Mouse (Mus musculus) midbrain, embryonic 10.5 days (tissue): ENCODE measurements around the gene Ccdc180. TPM values are rescaled to one million over a fixed set of nuclear protein-coding genes. Genes with fewer than 3 reads are reported as not detected.
A peak's percentile ranks its signal among the peaks of the same experiment; 100 is the strongest.

Experiments used
- DNase-seq: peaks from one replicate; pipeline ENCODE4 v3.0.0-alpha.2; 2017; ENCODE audit warnings: low spot score
- H3K27ac ChIP-seq: fragments of 300-500 bp; sonication (generic); replicated peaks from 2 replicates; pipeline ENCODE4 v1.5.1; 2016; ENCODE audit warnings: mild to moderate bottlenecking
- H3K27me3 ChIP-seq: fragments of 300-500 bp; sonication (generic); 2 replicates; pipeline ENCODE4 v1.6.1; 2016; ENCODE audit warnings: low read depth, mild to moderate bottlenecking; ENCODE audit not compliant: poor library complexity, severe bottlenecking
- H3K36me3 ChIP-seq: fragments of 300-500 bp; sonication (generic); 2 replicates; pipeline ENCODE4 v1.6.1; 2016; ENCODE audit warnings: mild to moderate bottlenecking, moderate library complexity
- H3K4me1 ChIP-seq: fragments of 300-500 bp; sonication (generic); 2 replicates; pipeline ENCODE4 v1.6.1; 2016
- H3K4me3 ChIP-seq: fragments of 300-500 bp; sonication (generic); 2 replicates; pipeline ENCODE4 v1.5.1; 2016; ENCODE audit warnings: mild to moderate bottlenecking, moderate library complexity
- H3K9me3 ChIP-seq: fragments of 300-500 bp; sonication (generic); replicated peaks from 2 replicates; pipeline ENCODE4 v1.6.1; 2016; ENCODE audit warnings: mild to moderate bottlenecking
- WGBS: fragments of 180-500 bp; shearing (Covaris S2); methylation state at CpG from one replicate; pipeline ENCODE4 v1.1.7; 2016; 5-methylcytosine and 5-hydroxymethylcytosine counted together
- polyA plus RNA-seq: library from polyadenylated mRNA; unstranded; fragments of >200 nt; fragmentation: Nextera tagmentation; extraction: Ambion mirVana; gene quantifications from 2 replicates; pipeline ENCODE4 v1.2.1, GENCODE M21; 2016

Gene Ccdc180
- 0.02 TPM in 1 of 2 replicates, not detected in the other for polyA plus RNA-seq

DNA sequence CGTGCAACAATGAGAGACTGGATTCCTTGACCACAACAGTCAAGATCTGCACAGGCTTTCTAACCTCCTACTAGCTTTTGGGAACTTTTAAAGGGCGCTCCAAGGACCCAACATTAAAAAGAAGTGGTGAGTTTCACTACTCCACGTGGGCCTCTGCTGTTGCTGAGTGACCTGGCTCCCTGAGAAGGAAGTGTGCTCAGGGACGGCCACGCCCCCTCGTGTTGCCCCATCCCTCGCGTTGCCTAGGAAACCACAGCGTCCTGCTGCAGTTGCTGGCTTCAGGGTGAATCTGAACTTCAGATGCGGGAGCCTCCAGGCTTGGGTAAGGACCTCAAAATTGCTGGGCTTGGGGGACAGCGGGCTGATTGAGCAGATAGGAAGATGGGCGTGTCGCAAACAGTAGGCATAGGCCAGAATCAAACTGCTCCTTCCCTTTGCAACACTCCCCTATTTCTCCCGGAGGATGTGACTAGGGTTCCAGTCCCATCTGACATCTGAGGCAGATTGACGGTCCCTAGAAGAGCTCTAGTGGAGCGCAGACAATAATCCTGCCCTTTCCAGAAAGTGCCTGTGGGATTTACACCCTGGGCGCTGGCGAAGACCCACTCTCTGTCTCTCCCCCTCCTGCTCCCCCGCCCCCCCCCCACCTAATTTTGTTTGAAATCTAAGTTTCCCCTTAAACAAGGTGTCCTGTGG is at the start of gene Ccdc180:
Gene Ccdc180, plus strand, starts transcription at position 238 of the 696 bp plus-strand sequence.
- no peak within 1 kb of the TSS for H3K27ac ChIP-seq
- no peaks in the 10 kb centered on the region for H3K9me3 ChIP-seq
- no peaks in the 10 kb centered on the region for H3K36me3 ChIP-seq
- DNase-seq = peak; percentile 83
- H3K27me3 ChIP-seq = no peaks in the 10 kb centered on the region
- peak within 1 kb of the TSS; percentile 41 for H3K4me3 ChIP-seq
- WGBS = 10% methylated on average over 19 of the region's 19 CpGs
- peaks cover 18% of the 10 kb centered on the region for H3K4me1 ChIP-seq

DNA sequence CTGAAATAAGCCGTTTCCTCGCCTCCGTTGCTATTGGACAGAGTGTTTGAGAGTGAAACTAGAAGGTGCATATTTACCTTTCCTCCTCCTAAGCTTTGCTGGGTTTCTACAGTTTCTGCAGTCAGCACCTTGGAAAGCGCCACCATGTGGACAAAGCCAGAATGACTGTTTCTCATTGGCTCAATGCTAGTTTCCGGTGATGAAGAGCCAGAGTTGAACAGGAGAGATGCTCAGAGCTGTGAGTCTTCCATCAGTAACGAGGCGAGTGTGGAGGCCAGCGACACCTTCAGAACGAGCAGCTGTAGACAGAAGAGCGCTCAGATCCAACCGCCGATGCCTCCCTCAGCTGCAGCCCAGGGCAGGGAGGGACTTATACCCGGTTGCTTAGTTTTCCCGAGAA is 45.7 kb upstream of the Ccdc180 start:
- no peaks in the 10 kb centered on the region for H3K9me3 ChIP-seq
- H3K4me3 ChIP-seq = no peak overlapping the region
- H3K4me1 ChIP-seq = peaks cover 10% of the 10 kb centered on the region
- H3K27me3 ChIP-seq = peaks cover 27% of the 10 kb centered on the region
- WGBS = 45% methylated on average over 14 of the region's 14 CpGs
- no peak overlapping the region for H3K27ac ChIP-seq
- no peaks in the 10 kb centered on the region for H3K36me3 ChIP-seq
- peak; percentile 51 for DNase-seq

DNA sequence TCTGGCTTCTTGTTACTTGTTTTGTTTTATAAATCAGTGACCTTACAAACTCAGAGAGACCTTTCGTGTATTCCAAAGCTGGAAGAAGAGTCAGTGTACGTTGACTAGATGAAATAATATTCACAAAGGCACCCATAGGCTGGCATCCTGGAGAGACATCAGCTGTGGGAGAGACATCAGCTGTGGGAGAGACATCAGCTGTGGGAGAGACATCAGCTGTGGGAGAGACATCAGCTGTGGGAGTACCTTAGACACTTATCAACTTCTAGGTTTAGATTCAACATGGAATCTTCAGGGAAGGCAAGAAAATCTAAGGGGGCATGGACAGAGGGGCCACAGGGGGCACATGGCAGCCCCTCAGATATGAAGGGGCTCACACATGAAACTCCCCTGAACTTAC is 43.8 kb upstream of the Ccdc180 start:
- DNase-seq = no peak
- Histone ChIP-seq H3K27me3 (peaks cover 36% of the 10 kb centered on the region), H3K27ac (no peak overlapping the region), H3K4me1 (peaks cover 16% of the 10 kb centered on the region), H3K9me3 (no peaks in the 10 kb centered on the region), H3K36me3 (no peaks in the 10 kb centered on the region), H3K4me3 (no peak overlapping the region)
- 88% methylated on average over 2 of the region's 2 CpGs for WGBS

DNA sequence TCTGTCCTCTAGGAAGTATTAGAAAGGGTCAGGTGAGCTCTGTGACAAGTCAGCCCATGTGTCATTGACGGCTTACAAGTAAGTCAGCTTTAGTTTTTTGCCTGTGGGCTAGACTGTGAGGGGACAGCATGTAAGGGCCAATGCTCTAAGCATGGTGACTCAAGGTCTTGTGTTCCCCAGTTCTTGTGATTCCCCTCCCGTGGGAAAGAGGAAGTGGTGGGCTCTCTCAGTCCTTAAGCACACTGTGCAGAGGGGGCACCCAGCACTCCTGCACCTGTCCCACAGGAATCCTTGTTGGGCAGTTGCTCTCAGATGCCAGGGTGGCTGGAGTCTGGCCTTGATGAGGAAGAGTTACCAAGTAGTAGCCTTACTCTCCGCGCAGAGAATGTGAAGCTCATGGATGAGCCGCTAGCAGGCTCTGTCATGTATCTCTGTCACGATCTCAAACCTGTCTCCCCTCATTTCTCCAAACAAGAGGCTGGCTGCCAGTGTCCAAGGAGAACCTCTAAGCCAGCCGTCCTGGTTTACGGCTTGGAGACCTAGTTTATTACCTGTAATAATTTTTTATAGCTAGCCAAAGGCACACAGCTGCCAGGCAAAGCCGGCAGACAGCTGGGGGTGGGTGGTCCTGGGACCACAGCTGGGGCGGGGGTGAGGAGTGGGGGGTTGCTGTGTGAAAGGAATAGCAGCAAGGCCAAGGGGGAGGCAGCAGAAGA is 41.8 kb upstream of the Ccdc180 start, which contains the start of gene Stra6l:
Gene Stra6l, plus strand, starts transcription at position 556 of the 716 bp plus-strand sequence.
- Histone ChIP-seq H3K4me3 (no peak within 1 kb of the TSS), H3K27ac (0 out of 2 replicates have a peak within 1 kb of the TSS, but pooled peaks have one; percentile 3), H3K27me3 (peaks cover 36% of the 10 kb centered on the region), H3K9me3 (no peaks in the 10 kb centered on the region), H3K4me1 (peaks cover 24% of the 10 kb centered on the region), H3K36me3 (no peaks in the 10 kb centered on the region)
- WGBS = 80% methylated on average over 10 of the region's 10 CpGs
- no peak for DNase-seq

DNA sequence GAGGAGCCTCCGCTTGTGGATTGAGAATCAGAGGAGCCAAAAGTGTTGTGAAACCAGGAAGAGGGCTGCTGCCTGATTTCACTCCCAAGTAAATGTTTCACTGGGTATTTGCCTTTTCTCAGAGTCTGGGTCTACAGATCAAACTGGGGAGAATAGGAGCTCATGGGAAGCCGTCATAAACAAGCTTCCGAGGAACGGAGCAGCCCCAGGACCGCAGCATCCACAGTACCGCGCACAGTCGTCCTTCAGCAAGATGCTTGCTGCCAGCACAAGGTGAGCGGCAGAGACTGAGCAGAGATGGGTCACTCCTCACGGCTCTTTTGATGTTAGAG is 41.3 kb upstream of the Ccdc180 start:
- no peak for DNase-seq
- Histone ChIP-seq H3K27ac (0 out of 2 replicates have a peak overlapping the region, but pooled peaks have one; percentile 3), H3K4me1 (peaks cover 24% of the 10 kb centered on the region), H3K9me3 (no peaks in the 10 kb centered on the region), H3K36me3 (no peaks in the 10 kb centered on the region), H3K4me3 (no peak overlapping the region), H3K27me3 (peaks cover 36% of the 10 kb centered on the region)
- WGBS = 55% methylated on average over 10 of the region's 10 CpGs

DNA sequence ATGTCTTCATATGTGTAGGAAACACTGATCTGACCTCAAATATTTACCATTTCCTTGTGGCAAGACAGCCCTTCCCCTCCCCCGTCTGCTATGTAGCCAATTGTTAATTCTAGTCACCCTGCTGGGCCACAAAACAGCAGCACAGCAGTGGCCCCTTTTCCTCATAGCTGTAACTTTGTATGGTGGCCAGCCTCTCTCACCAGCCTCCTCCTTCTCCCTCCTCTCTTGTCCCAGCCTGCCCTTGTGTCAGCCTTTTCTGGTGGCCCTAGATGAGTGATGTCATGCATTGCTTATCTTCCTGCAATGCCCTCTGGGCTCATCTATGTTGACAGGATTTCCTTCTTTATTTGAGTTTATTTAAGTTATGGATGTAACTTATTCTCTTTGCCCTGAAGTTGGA is 40.7 kb upstream of the Ccdc180 start:
- H3K27ac ChIP-seq = no peak overlapping the region
- H3K9me3 ChIP-seq = no peaks in the 10 kb centered on the region
- H3K36me3 ChIP-seq = no peaks in the 10 kb centered on the region
- DNase-seq = no peak
- H3K27me3 ChIP-seq = peaks cover 36% of the 10 kb centered on the region
- H3K4me1 ChIP-seq = peaks cover 24% of the 10 kb centered on the region
- H3K4me3 ChIP-seq = no peak overlapping the region
- 30% methylated on average over 1 of the region's 1 CpGs for WGBS

DNA sequence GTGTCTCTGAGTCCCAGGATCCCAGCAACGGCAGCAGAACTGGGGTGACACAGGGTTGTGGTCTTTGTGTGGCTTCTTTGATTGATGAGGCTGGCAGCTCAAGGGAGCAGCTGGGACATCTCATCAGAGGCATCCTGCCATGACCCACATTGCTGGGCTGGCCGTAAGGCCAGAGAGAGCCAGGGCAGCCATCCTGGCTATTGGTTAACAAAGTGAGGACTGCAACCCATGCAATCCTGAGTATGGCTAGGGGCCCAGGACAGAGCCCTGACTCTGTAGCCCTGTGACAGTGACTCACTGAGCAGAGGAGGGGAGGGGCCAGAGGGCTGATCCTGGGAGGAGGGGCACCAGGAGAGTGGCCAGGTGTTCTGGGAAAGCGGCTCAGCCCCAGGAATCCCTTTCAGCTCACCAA is 38.5 kb upstream of the Ccdc180 start:
- H3K27me3 ChIP-seq = peaks cover 39% of the 10 kb centered on the region
- peaks cover 28% of the 10 kb centered on the region for H3K4me1 ChIP-seq
- H3K9me3 ChIP-seq = no peaks in the 10 kb centered on the region
- H3K27ac ChIP-seq = peak overlapping the region; percentile 35; the same call in 1 of the 2 replicates
- 49% methylated on average over 3 of the region's 3 CpGs for WGBS
- no peak for DNase-seq
- H3K36me3 ChIP-seq = no peaks in the 10 kb centered on the region
- H3K4me3 ChIP-seq = no peak overlapping the region

DNA sequence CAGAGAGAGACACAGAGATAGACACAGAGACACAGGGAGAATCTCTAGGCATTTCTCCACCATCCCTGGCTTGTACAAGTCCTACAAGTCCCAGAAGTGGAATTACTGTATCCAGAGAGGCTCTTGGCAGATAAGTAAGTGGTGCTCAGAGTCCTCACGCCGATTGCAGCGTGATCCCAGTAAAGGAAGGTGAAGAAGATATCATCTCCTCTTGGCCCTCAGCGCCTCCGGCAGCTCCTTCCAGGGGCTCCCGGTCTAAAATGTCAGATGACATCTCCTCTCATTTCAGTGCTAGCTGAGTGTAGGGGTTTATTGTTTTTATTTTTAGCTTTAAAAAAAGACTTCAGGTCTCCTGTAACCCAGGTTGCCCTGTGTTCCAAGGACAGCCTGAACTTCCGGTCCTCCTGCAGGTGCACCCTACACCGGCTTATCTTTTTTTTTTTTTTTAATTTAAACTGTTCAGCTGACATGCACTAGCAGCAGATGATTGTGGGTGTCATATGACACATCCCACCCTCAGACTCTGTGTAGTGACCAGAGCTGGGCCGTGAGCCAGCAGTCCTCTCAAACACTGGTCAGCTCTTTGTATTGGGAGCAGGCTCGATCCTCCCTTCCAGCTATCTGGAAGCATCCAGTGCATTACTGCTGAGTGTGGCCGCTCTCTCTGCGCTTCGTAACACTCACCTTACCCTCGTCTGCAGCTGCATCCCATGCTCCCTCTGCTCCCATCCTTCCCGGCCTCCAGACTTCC is 36.4 kb upstream of the Ccdc180 start:
- no peak for DNase-seq
- 84% methylated on average over 15 of the region's 15 CpGs for WGBS
- Histone ChIP-seq H3K27me3 (peaks cover 24% of the 10 kb centered on the region), H3K27ac (no peak overlapping the region), H3K36me3 (no peaks in the 10 kb centered on the region), H3K9me3 (no peaks in the 10 kb centered on the region), H3K4me1 (peaks cover 25% of the 10 kb centered on the region), H3K4me3 (no peak overlapping the region)

DNA sequence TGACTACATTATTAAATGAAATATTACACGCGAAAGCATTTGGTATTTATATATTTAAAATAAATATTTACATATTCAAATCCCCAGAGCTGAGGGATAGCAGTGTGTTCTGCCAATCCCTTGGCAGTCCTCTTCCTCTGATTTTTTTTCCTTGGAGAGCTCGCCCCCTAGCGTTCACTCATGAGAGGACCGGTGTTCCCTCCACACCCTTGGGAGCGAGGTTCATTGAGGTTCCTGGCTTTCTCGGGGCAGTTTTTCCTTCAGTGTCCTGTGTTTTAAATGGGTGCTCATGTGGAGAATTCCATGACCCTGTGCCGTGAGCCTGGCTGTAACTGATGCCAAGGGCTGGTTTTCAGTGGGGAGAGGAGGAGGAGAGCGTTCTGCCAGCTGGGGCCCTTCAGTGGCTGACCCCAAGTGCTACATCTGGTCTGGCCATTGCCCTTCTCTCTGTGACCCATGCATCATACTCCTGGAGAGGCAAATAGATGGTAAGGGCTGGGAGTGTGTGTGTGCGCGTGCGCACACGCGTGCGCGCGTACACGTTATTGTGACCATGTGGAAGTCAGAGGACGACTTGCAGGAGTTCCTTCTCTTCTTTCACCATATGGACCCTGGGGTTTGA is 34.2 kb upstream of the Ccdc180 start:
- WGBS = 51% methylated on average over 19 of the region's 19 CpGs
- peaks cover 12% of the 10 kb centered on the region for H3K4me1 ChIP-seq
- H3K4me3 ChIP-seq = no peak overlapping the region
- peak; percentile 76 for DNase-seq
- peaks cover 10% of the 10 kb centered on the region for H3K27me3 ChIP-seq
- no peak overlapping the region for H3K27ac ChIP-seq
- no peaks in the 10 kb centered on the region; the same call in 1 of the 2 replicates for H3K9me3 ChIP-seq
- H3K36me3 ChIP-seq = no peaks in the 10 kb centered on the region

DNA sequence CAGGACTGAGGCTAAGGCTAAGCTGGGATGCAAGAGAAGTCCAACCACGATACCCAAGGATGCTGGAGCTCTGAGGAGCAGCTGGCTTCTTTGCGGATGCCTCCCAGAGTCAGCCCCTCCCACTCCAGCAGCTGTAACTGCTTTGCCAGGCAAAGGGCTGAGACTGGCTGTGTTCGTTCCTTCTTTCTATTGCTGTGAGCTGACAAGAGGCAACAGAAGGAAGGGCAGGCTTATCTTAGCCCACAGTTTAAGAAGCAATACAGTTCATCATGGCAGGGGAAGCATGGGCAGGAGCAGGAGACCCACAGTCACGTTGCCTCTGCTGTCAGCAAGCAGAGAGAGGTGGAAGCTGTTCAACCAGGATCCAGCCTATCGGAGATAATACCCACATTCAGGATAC is 28.9 kb upstream of the Ccdc180 start:
- H3K9me3 ChIP-seq = no peaks in the 10 kb centered on the region; the same call in 1 of the 2 replicates
- peaks cover 7% of the 10 kb centered on the region for H3K27me3 ChIP-seq
- no peak overlapping the region for H3K4me3 ChIP-seq
- 67% methylated on average over 5 of the region's 5 CpGs for WGBS
- DNase-seq = no peak
- H3K4me1 ChIP-seq = peaks cover 7% of the 10 kb centered on the region; the same call in 1 of the 2 replicates
- H3K36me3 ChIP-seq = no peaks in the 10 kb centered on the region
- H3K27ac ChIP-seq = no peak overlapping the region

DNA sequence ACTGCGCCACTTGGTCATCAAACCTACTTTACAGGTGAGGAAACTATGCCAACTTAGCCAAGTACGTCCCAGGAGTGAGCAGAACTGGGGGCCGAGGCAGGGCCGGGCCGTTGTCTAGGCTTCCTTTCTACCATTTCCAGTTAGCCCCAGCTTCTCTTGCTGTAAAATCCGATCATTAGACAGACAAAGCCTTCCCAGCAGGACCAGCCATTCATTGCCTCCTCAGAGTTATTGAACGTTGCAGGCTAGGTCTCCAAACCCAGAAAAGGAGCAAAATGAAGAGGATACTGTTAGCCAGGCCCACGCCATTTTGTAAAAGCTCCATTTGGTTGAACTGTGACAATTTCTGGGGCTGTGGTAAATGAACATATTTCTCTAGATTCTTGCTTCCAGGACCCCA is 22.7 kb upstream of the Ccdc180 start:
- Histone ChIP-seq H3K4me3 (no peak overlapping the region), H3K4me1 (peaks cover 31% of the 10 kb centered on the region)
- 60% methylated on average over 8 of the region's 8 CpGs for WGBS

More for the DNA sequence above, 22.7 kb upstream of the Ccdc180 start:
- DNase-seq = no peak
- Histone ChIP-seq H3K9me3 (no peaks in the 10 kb centered on the region), H3K27me3 (peaks cover 19% of the 10 kb centered on the region), H3K36me3 (no peaks in the 10 kb centered on the region), H3K27ac (no peak overlapping the region)
